Mouse (Mus musculus) liver, embryonic 14.5 days (tissue): ENCODE measurements around the gene Phex. TPM values are rescaled to one million over a fixed set of nuclear protein-coding genes. Genes with fewer than 3 reads are reported as not detected.

Source experiments
- ATAC-seq: fragments of 200-750 bp; cut with Nextera tagmentation; 2 replicates; pipeline ENCODE4 v1.8.0; 2017; ENCODE audit warnings: moderate number of reproducible peaks, mild to moderate bottlenecking, moderate library complexity; ENCODE audit not compliant: insufficient read depth
- DNase-seq, 3 experiments: peaks; one replicate each; pipeline ENCODE4 v3.0.0-alpha.2; 2012 to 2013; ENCODE audit warnings: low read depth in 3 of 3, low spot score in 3 of 3
- H3K27ac ChIP-seq: fragments of 300-500 bp; sonication (generic); 2 replicates; pipeline ENCODE4 v1.5.1; 2014; ENCODE audit warnings: moderate library complexity, mild to moderate bottlenecking, control low read depth, inconsistent platforms
- H3K27me3 ChIP-seq: fragments of 300-500 bp; sonication (generic); 2 replicates; pipeline ENCODE4 v1.6.1; 2014; ENCODE audit warnings: mild to moderate bottlenecking, low read length, moderate library complexity; ENCODE audit not compliant: control insufficient read depth, insufficient read depth
- H3K36me3 ChIP-seq: fragments of 300-500 bp; sonication (generic); replicated peaks from 2 replicates; pipeline ENCODE4 v1.6.1; 2014; ENCODE audit warnings: low read depth; ENCODE audit not compliant: control insufficient read depth, insufficient read depth
- H3K4me1 ChIP-seq, 2 experiments: fragments of 200-500 bp in 1 of 2; fragments of 300-500 bp in 1 of 2; sonication (generic) in 1 of 2; replicated peaks; 2 replicates each; pipeline ENCODE4 v1.6.1; 2012 to 2014; ENCODE audit warnings: antibody characterized with exemption in 1 of 2, inconsistent platforms in 1 of 2, low read length in 1 of 2; ENCODE audit not compliant: control insufficient read depth in 2 of 2, insufficient read depth in 2 of 2
- H3K4me2 ChIP-seq: fragments of 300-500 bp; sonication (generic); 2 replicates; pipeline ENCODE4 v1.6.1; 2014; ENCODE audit warnings: low read depth, mild to moderate bottlenecking, control low read depth, moderate library complexity
- H3K4me3 ChIP-seq, 2 experiments: fragments of 200-500 bp in 1 of 2; fragments of 300-500 bp in 1 of 2; sonication (generic) in 1 of 2; 2 replicates each; pipeline ENCODE4 v1.5.1; 2012 to 2014; ENCODE audit warnings: low read depth in 2 of 2, low read length in 2 of 2, mild to moderate bottlenecking in 2 of 2, control low read depth in 1 of 2, inconsistent platforms in 1 of 2, moderate library complexity in 1 of 2; ENCODE audit not compliant: insufficient read depth in 1 of 2
- H3K9ac ChIP-seq: fragments of 300-500 bp; sonication (generic); replicated peaks from 2 replicates; pipeline ENCODE4 v1.6.1; 2014; ENCODE audit warnings: mild to moderate bottlenecking, control low read depth, moderate library complexity
- H3K9me3 ChIP-seq: fragments of 300-500 bp; sonication (generic); 2 replicates; pipeline ENCODE4 v1.6.1; 2016; ENCODE audit warnings: low read length, mixed read lengths; ENCODE audit not compliant: control insufficient read depth
- CTCF ChIP-seq: IDR thresholded peaks from 2 replicates; pipeline ENCODE4 v1.5.1; 2016; ENCODE audit warnings: antibody characterized with exemption, low read depth, control low read depth
- EP300 ChIP-seq: IDR thresholded peaks from 2 replicates; pipeline ENCODE4 v1.6.1; 2016; ENCODE audit warnings: antibody characterized with exemption, low read depth
- WGBS: fragments of 180-500 bp; shearing (Covaris S2); extraction: QIAGEN DNeasy Blood & Tissue Kit; methylation state at CpG from one replicate; pipeline ENCODE4 v1.1.7; 2014; ENCODE audit not compliant: insufficient replicate concordance; 5-methylcytosine and 5-hydroxymethylcytosine counted together
- microRNA-seq: library from miRNA; unstranded; fragments of <30 nt; microRNA quantifications from one replicate; pipeline ENCODE4, GENCODE M21; 2016
- polyA plus RNA-seq, 2 experiments: library from polyadenylated mRNA; depleted of rRNA in 1 of 2; stranded (reverse) in 1 of 2; unstranded in 1 of 2; fragments of >200 nt; fragmentation: Nextera tagmentation in 1 of 2; extraction: Ambion mirVana in 1 of 2; gene quantifications; 2 replicates each; pipeline versions ENCODE4 v1.2.1 to v1.2.3; 2012 to 2014

The Phex gene
- polyA plus RNA-seq, 2 experiments, result 0.01 TPM; not detected in 1

GRCm38 (mm10) chrX:157164142-157164541, 251.0 kb downstream of the Phex start:
- no peak for DNase-seq
- no peak overlapping the region for H3K4me3 ChIP-seq

DNA sequence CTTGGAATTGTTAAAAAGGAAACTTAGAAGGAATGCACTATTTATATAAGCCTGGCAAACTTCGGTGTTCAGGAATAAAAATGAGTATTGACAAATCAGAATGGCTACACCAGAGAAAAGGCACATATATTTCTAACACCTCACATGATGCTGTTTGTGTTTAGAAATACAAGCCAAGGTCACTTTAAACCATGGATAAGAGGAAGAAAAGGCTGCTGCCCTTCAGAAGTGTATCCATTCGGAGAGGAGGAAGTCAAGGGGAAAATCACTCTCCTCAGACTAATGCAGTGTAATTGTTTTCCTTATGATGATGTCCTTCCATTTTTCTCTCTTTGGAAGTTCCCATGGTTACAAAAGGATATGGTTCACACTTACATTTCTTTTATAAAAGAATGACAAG, 251.7 kb downstream of the Phex start:
- TF ChIP-seq EP300 (no peak), CTCF (no peak)

More at GRCm38 (mm10) chrX:157164142-157164541, 251.0 kb downstream of the Phex start:
- TF ChIP-seq EP300 (no peak), CTCF (no peak)
- ATAC-seq, result no peak
- WGBS, result 54% methylated on average over 3 of the region's 3 CpGs
- no peaks in the 10 kb centered on the region for H3K27me3 ChIP-seq
- no peak overlapping the region for H3K9ac ChIP-seq
- H3K27ac ChIP-seq, result no peak overlapping the region
- no peaks in the 10 kb centered on the region for H3K36me3 ChIP-seq
- no peak overlapping the region for H3K4me2 ChIP-seq
- H3K4me1 ChIP-seq, result no peaks in the 10 kb centered on the region
- H3K9me3 ChIP-seq, result no peaks in the 10 kb centered on the region

GRCm38 (mm10) chrX:157144675-157145074, 270.4 kb downstream of the Phex start:
- Histone ChIP-seq H3K36me3 (no peaks in the 10 kb centered on the region), H3K4me1 (no peaks in the 10 kb centered on the region), H3K9me3 (no peaks in the 10 kb centered on the region), H3K4me2 (no peak overlapping the region), H3K27me3 (no peaks in the 10 kb centered on the region), H3K27ac (no peak overlapping the region), H3K4me3 (no peak overlapping the region), H3K9ac (no peak overlapping the region)
- ATAC-seq, result no peak
- TF ChIP-seq EP300 (no peak), CTCF (no peak)
- no peak for DNase-seq

More for the DNA sequence above, 251.7 kb downstream of the Phex start:
- no peaks in the 10 kb centered on the region for H3K4me1 ChIP-seq
- H3K4me3 ChIP-seq, result no peak overlapping the region
- H3K27ac ChIP-seq, result no peak overlapping the region
- H3K36me3 ChIP-seq, result no peaks in the 10 kb centered on the region
- H3K4me2 ChIP-seq, result no peak overlapping the region
- no peak overlapping the region for H3K9ac ChIP-seq
- 64% methylated on average over 2 of the region's 2 CpGs for WGBS
- DNase-seq (no peak), ATAC-seq (no peak)
- H3K9me3 ChIP-seq, result no peaks in the 10 kb centered on the region
- H3K27me3 ChIP-seq, result no peaks in the 10 kb centered on the region

- Histone ChIP-seq H3K27me3 (no peaks in the 10 kb centered on the region), H3K4me3 (no peak overlapping the region), H3K27ac (no peak overlapping the region), H3K36me3 (no peaks in the 10 kb centered on the region), H3K4me2 (no peak overlapping the region), H3K4me1 (no peaks in the 10 kb centered on the region), H3K9ac (no peak overlapping the region), H3K9me3 (no peaks in the 10 kb centered on the region)
- ATAC-seq (no peak), DNase-seq (no peak)
- TF ChIP-seq EP300 (no peak), CTCF (no peak)
- 68% methylated on average over 6 of the region's 6 CpGs for WGBS
Observed at GRCm38 (mm10) chrX:157139601-157140000, 275.5 kb downstream of the Phex start.

Small RNA genes within 50 kb of the gene (microRNA-seq; reads per million reads assigned to microRNA genes)
- gene Gm23798, result not detected

Other genes with a start within 250 kb of the Phex start
- 11.7 and 17.5 TPM in 2 replicates for gene Sms, start 77.0 kb upstream of the Phex start, polyA plus RNA-seq (2012; rRNA removed)
- gene Sms, start 77.0 kb upstream of the Phex start, polyA plus RNA-seq (2014; fragmentation: Nextera tagmentation; extraction: Ambion mirVana), result 19.4 and 19.7 TPM in 2 replicates
- 0.25 and 0.54 TPM in 2 replicates for gene Yy2, start 153.7 kb upstream of the Phex start, polyA plus RNA-seq (2012; rRNA removed)
- 0.93 and 1.0 TPM in 2 replicates for gene Yy2, start 153.7 kb upstream of the Phex start, polyA plus RNA-seq (2014; fragmentation: Nextera tagmentation; extraction: Ambion mirVana)
- 6.1 and 8.5 TPM in 2 replicates for gene Mbtps2, start 183.4 kb upstream of the Phex start, polyA plus RNA-seq (2012; rRNA removed)
- 4.0 and 4.3 TPM in 2 replicates for gene Mbtps2, start 183.4 kb upstream of the Phex start, polyA plus RNA-seq (2014; fragmentation: Nextera tagmentation; extraction: Ambion mirVana)